Mouse (Mus musculus) testis, postnatal 10 days (tissue): ENCODE data around the gene Rab31.
A peak's percentile ranks its signal among the peaks of the same experiment; 100 is the strongest.

ENCODE experiments used
- DNase-seq: peaks from one replicate; pipeline ENCODE4 v3.0.0; 2021; ENCODE audit warnings: low spot score

Gene Rab31

GRCm38 (mm10) chr17:65703527-65704391, 68.8 kb downstream of the Rab31 start:
- no peak for DNase-seq

GRCm38 (mm10) chr17:65701797-65702566, 70.6 kb downstream of the Rab31 start:
- DNase-seq, result peak; percentile 74

GRCm38 (mm10) chr17:65701356-65701755, 71.2 kb downstream of the Rab31 start:
- no peak for DNase-seq

GRCm38 (mm10) chr17:65700060-65700459, 72.5 kb downstream of the Rab31 start:
- DNase-seq, result no peak

- no peak for DNase-seq
Observed at GRCm38 (mm10) chr17:65697791-65698463, 74.6 kb downstream of the Rab31 start.

GRCm38 (mm10) chr17:65696939-65697338, 75.6 kb downstream of the Rab31 start:
- DNase-seq, result no peak

- no peak for DNase-seq
Observed at GRCm38 (mm10) chr17:65692276-65692675, 80.3 kb downstream of the Rab31 start.

GRCm38 (mm10) chr17:65683731-65684130, 88.8 kb downstream of the Rab31 start:
- no peak for DNase-seq

- DNase-seq, result no peak
Observed at GRCm38 (mm10) chr17:65683316-65683715, 89.2 kb downstream of the Rab31 start.

- peak; percentile 75 for DNase-seq
Observed at GRCm38 (mm10) chr17:65682071-65682680, 90.4 kb downstream of the Rab31 start.

- no peak for DNase-seq
Observed at GRCm38 (mm10) chr17:65681516-65681915, 91.0 kb downstream of the Rab31 start.

- no peak for DNase-seq
Observed at GRCm38 (mm10) chr17:65680801-65681412, 91.6 kb downstream of the Rab31 start.

- no peak for DNase-seq
Observed at GRCm38 (mm10) chr17:65679806-65680446, 92.6 kb downstream of the Rab31 start.

- no peak for DNase-seq
Observed at GRCm38 (mm10) chr17:65677742-65678141, 94.8 kb downstream of the Rab31 start.

GRCm38 (mm10) chr17:65676536-65676935, 96.0 kb downstream of the Rab31 start:
- no peak for DNase-seq

- DNase-seq, result no peak
Observed at GRCm38 (mm10) chr17:65675985-65676384, 96.6 kb downstream of the Rab31 start.

GRCm38 (mm10) chr17:65674710-65675171, 97.8 kb downstream of the Rab31 start:
- DNase-seq, result peak; percentile 81

- DNase-seq, result peak; percentile 23
Observed at GRCm38 (mm10) chr17:65672926-65673325, 99.6 kb downstream of the Rab31 start.

- peak; percentile 26 for DNase-seq
Observed at GRCm38 (mm10) chr17:65669061-65669460, 103.5 kb downstream of the Rab31 start.

GRCm38 (mm10) chr17:65667792-65668191, 104.8 kb downstream of the Rab31 start:
- peak; percentile 30 for DNase-seq
